9 mouse cellular contexts compared by ENCODE assay signal in genomic region chrX:99853261-99853741, GRCm38 (mm10). TPM values are rescaled to one million over a fixed set of nuclear protein-coding genes. Genes with fewer than 3 reads are reported as not detected.
A peak's percentile ranks its signal among the peaks of the same experiment; 100 is the strongest.
DNase-seq lines count a peak whose midpoint lies in the region; ATAC-seq and TF ChIP-seq lines count a peak whose summit lies in the region.
"Had no signal": no experiment of that assay in that cellular context is flagged by ENCODE, and none has a peak within 500 bp of the region (broad histone marks: within the 10 kb centered on the region; RNA-seq: fewer than 3 reads in every experiment).

No protein-coding gene starts in this region.

- H3K36me3 ChIP-seq in intestine, postnatal 0 days (ENCODE audit: control insufficient read depth, insufficient read depth), result no peaks in the 10 kb centered on the region
- no peaks in the 10 kb centered on the region for H3K36me3 ChIP-seq in limb, embryonic 13.5 days
- no peaks in the 10 kb centered on the region for H3K36me3 ChIP-seq in midbrain, embryonic 13.5 days

- peaks cover 4% of the 10 kb centered on the region; the same call in 1 of the 2 replicates for H3K27me3 ChIP-seq in intestine, postnatal 0 days (replicated peaks; ENCODE audit: control insufficient read depth, insufficient read depth, low read length)
- H3K27me3 ChIP-seq in limb, embryonic 13.5 days, result peaks cover 70% of the 10 kb centered on the region
- H3K27me3 ChIP-seq in midbrain, embryonic 13.5 days, result peaks cover 41% of the 10 kb centered on the region

- H3K4me2 ChIP-seq in intestine, postnatal 0 days (replicated peaks; ENCODE audit: low read depth), result peak overlapping the region; percentile 63
- H3K4me2 ChIP-seq in limb, embryonic 13.5 days (replicated peaks), result peak overlapping the region; percentile 57
- H3K4me2 ChIP-seq in midbrain, embryonic 13.5 days (replicated peaks), result peak overlapping the region; percentile 48

- H3K9ac ChIP-seq in intestine, postnatal 0 days (ENCODE audit: low read depth, low read length), result no peak overlapping the region
- H3K9ac ChIP-seq in limb, embryonic 13.5 days, result peak overlapping the region; percentile 53
- H3K9ac ChIP-seq in midbrain, embryonic 13.5 days (replicated peaks), result peak overlapping the region; percentile 37; the same call in 1 of the 2 replicates

- no peaks in the 10 kb centered on the region for H3K4me1 ChIP-seq in intestine, postnatal 0 days (replicated peaks; ENCODE audit: control insufficient read depth, insufficient read depth, low read length)
- no peaks in the 10 kb centered on the region for H3K4me1 ChIP-seq in limb, embryonic 13.5 days
- no peaks in the 10 kb centered on the region for H3K4me1 ChIP-seq in midbrain, embryonic 13.5 days (replicated peaks)

- H3K4me3 ChIP-seq in intestine, postnatal 0 days (ENCODE audit: low read depth, low read length), result peak overlapping the region; percentile 40
- peak overlapping the region; percentile 37 for H3K4me3 ChIP-seq in limb, embryonic 13.5 days
- H3K4me3 ChIP-seq in midbrain, embryonic 13.5 days (replicated peaks), result peak overlapping the region; percentile 29

- peak; percentile 83 for TF ChIP-seq CTCF in intestine, postnatal 0 days (IDR thresholded peaks at IDR 0.05; ENCODE audit: low read depth)

- WGBS in intestine, postnatal 0 days, result 12% methylated on average over 34 of the region's 35 CpGs
- 31% methylated on average over 22 of the region's 35 CpGs for WGBS in limb, embryonic 13.5 days
- 13% methylated on average over 32 of the region's 35 CpGs for WGBS in midbrain, embryonic 13.5 days

- no peak overlapping the region for H3K27ac ChIP-seq in intestine, postnatal 0 days (ENCODE audit: low read depth, low read length)
- peak overlapping the region; percentile 33; the same call in 1 of the 2 replicates for H3K27ac ChIP-seq in limb, embryonic 13.5 days
- no peak overlapping the region for H3K27ac ChIP-seq in midbrain, embryonic 13.5 days
- H3K27ac ChIP-seq: macrophage had no signal

- ATAC-seq in intestine, postnatal 0 days, result peak; percentile 82
- peak; percentile 88 for ATAC-seq in limb, embryonic 13.5 days (ENCODE audit: low FRiP score, low read depth)
- peak; percentile 92 for ATAC-seq in midbrain, embryonic 13.5 days
- ATAC-seq in monocyte, adult 5-6 weeks (replicated peaks; ENCODE audit: insufficient number of reproducible peaks, low FRiP score, low TSS enrichment, poor library complexity, severe bottlenecking), result no peak

- no peaks in the 10 kb centered on the region for H3K9me3 ChIP-seq in intestine, postnatal 0 days (ENCODE audit: control insufficient read depth)
- no peaks in the 10 kb centered on the region for H3K9me3 ChIP-seq in limb, embryonic 13.5 days
- H3K9me3 ChIP-seq in midbrain, embryonic 13.5 days, result no peaks in the 10 kb centered on the region

- peak; percentile 87 for DNase-seq in adrenal gland, postnatal 10 days
- DNase-seq in embryo, embryonic 11 days, result peak; percentile 84
- DNase-seq in heart, adult 11 months, result peak; percentile 99
- DNase-seq in spleen, postnatal 10 days (ENCODE audit: low spot score in 2 of 2), result peak; percentile 10 to 60

RNA-seq across cellular contexts. Expression of gene Tmem28, which starts 32.5 kb away (rescaled TPM):
- total RNA-seq in adrenal gland, postnatal 10 days (2021), result 1 to 10 TPM; 1.5 to 1.9 TPM
- polyA plus RNA-seq in intestine, postnatal 0 days (2015; fragmentation: Nextera tagmentation; extraction: Ambion mirVana), result 0.07 and 0.09 TPM in 2 replicates
- 0.23 and 0.32 TPM in 2 replicates for polyA plus RNA-seq in limb, embryonic 13.5 days (2015; fragmentation: Nextera tagmentation; extraction: Ambion mirVana)
- 1.4 and 1.7 TPM in 2 replicates for polyA plus RNA-seq in midbrain, embryonic 13.5 days (2015; fragmentation: Nextera tagmentation; extraction: Ambion mirVana)
- total RNA-seq in monocyte, adult 5-6 weeks (2017), result not detected in 3 replicates
- polyA plus RNA-seq: macrophage had no signal

Comparison
In these comparisons a context has a peak if more than half of its experiments do, and no peak if none do; other contexts are left out.
1. DNase-seq: peak in every context shown above with its lines; median percentile 99 in heart, adult 11 months; 87 in adrenal gland, postnatal 10 days; 84 in embryo, embryonic 11 days; 35 in spleen, postnatal 10 days.